In the genomic region with DNA sequence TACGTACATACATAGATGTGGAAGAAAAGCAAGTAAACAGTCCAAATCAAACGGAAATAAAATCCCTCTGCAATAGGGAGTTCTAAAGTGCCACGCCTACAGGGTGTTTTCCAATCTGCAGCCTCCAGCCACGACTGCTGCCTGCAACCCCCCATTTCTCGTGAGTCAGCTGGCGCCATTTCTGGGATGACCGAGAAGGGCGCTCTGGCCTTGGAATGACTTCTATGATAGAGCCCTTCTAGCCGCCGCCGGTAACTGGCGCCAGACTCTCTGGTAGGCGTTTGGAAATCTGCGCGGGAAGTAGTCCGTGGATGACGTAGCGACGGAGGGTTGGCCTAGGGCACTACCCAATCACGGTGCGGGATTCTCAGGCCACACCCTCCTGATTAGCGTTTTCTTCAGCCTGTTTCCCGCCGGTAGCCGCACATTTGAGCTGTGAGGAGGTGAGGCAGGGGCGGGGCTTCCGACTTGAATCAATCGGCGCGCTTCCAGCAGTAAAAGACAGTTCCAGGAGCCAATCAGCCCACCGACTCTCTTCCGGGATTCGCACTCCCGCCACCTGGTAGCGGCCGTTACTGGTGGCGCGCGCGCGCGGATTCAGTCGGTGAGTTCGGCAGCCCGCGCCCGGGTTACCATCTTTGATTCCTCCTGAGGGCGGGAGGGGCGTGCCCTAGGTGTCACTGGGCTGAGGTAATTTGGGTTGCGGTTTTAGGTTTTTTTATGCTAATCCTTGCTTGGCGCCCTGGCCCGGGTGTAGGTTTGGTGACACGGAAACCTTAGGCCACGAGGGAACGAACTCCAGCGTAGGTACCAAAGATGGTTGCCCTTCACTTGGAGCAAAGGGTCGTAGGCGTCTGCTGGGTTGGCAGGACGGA, we compare ENCODE assay signal across 7 mouse cellular contexts. TPM values are rescaled to one million over a fixed set of nuclear protein-coding genes. Genes with fewer than 3 reads are reported as not detected.
DNase-seq lines count a peak whose midpoint lies in the region; ATAC-seq lines count a peak whose summit lies in the region.

A gene (plus strand): TSS at position 440 of the 875 bp plus-strand sequence.

- WGBS in embryonic facial prominence, embryonic 11.5 days, result under 1% methylated on average over 59 of the region's 59 CpGs
- WGBS in limb, embryonic 10.5 days, result under 1% methylated on average over 59 of the region's 59 CpGs
- under 1% methylated on average over 59 of the region's 59 CpGs for WGBS in midbrain, embryonic 13.5 days

- H3K36me3 ChIP-seq in embryonic facial prominence, embryonic 11.5 days (replicated peaks; ENCODE audit: control insufficient read depth, insufficient read depth, low read depth, low read length), result no peaks in the 10 kb centered on the region; the same call in 1 of the 2 replicates
- H3K36me3 ChIP-seq in limb, embryonic 10.5 days, result peaks cover 31% of the 10 kb centered on the region
- peaks cover 22% of the 10 kb centered on the region for H3K36me3 ChIP-seq in midbrain, embryonic 13.5 days

- peak within 1 kb of the TSS; percentile 59 for H3K4me3 ChIP-seq in embryonic facial prominence, embryonic 11.5 days (ENCODE audit: low read depth, low read length)
- H3K4me3 ChIP-seq in limb, embryonic 10.5 days, result peak within 1 kb of the TSS; percentile 68
- H3K4me3 ChIP-seq in midbrain, embryonic 13.5 days (replicated peaks), result peak within 1 kb of the TSS; percentile 59

- H3K27me3 ChIP-seq in embryonic facial prominence, embryonic 11.5 days (ENCODE audit: control insufficient read depth, insufficient read depth, low read length), result no peaks in the 10 kb centered on the region
- no peaks in the 10 kb centered on the region for H3K27me3 ChIP-seq in limb, embryonic 10.5 days (ENCODE audit: low read depth, poor library complexity, severe bottlenecking)
- H3K27me3 ChIP-seq in midbrain, embryonic 13.5 days, result no peaks in the 10 kb centered on the region

- peak; percentile 99 for DNase-seq in adrenal gland, postnatal 14 days
- peak; percentile 100 for DNase-seq in embryonic facial prominence, embryonic 11.5 days (ENCODE audit: low spot score)
- peak; percentile 100 for DNase-seq in kidney, adult 11 months
- peak; percentile 98 for DNase-seq in limb, embryonic 10.5 days (ENCODE audit: low spot score)
- peak; percentile 98 for DNase-seq in spleen, adult 12 weeks (ENCODE audit: low spot score)

- peak; percentile 86 for ATAC-seq in embryonic facial prominence, embryonic 11.5 days (replicated peaks; ENCODE audit: insufficient number of reproducible peaks, low FRiP score, low TSS enrichment, low read depth)
- ATAC-seq in granulocyte monocyte progenitor cell, adult 5-6 weeks (replicated peaks; ENCODE audit: poor library complexity, severe bottlenecking), result peak; percentile 71
- ATAC-seq in midbrain, embryonic 13.5 days, result peak; percentile 90

- H3K9me3 ChIP-seq in embryonic facial prominence, embryonic 11.5 days (replicated peaks; ENCODE audit: control insufficient read depth, low read length), result no peaks in the 10 kb centered on the region
- H3K9me3 ChIP-seq in limb, embryonic 10.5 days (replicated peaks), result no peaks in the 10 kb centered on the region
- no peaks in the 10 kb centered on the region for H3K9me3 ChIP-seq in midbrain, embryonic 13.5 days

- H3K27ac ChIP-seq in embryonic facial prominence, embryonic 11.5 days (replicated peaks; ENCODE audit: low read depth, low read length), result peak within 1 kb of the TSS; percentile 35
- H3K27ac ChIP-seq in limb, embryonic 10.5 days, result peak within 1 kb of the TSS; percentile 93
- peak within 1 kb of the TSS; percentile 70 for H3K27ac ChIP-seq in midbrain, embryonic 13.5 days

- H3K4me2 ChIP-seq in embryonic facial prominence, embryonic 11.5 days (ENCODE audit: low read depth, low read length), result peak within 1 kb of the TSS; percentile 57
- peak within 1 kb of the TSS; percentile 75 for H3K4me2 ChIP-seq in midbrain, embryonic 13.5 days (replicated peaks)

- H3K4me1 ChIP-seq in embryonic facial prominence, embryonic 11.5 days (ENCODE audit: control insufficient read depth, insufficient read depth, low read length), result no peaks in the 10 kb centered on the region
- peaks cover 21% of the 10 kb centered on the region; the same call in 1 of the 2 replicates for H3K4me1 ChIP-seq in limb, embryonic 10.5 days
- H3K4me1 ChIP-seq in midbrain, embryonic 13.5 days (replicated peaks), result peaks cover 32% of the 10 kb centered on the region

- peak within 1 kb of the TSS; percentile 78 for H3K9ac ChIP-seq in embryonic facial prominence, embryonic 11.5 days (replicated peaks; ENCODE audit: low read length)
- H3K9ac ChIP-seq in midbrain, embryonic 13.5 days (replicated peaks), result peak within 1 kb of the TSS; percentile 68

RNA-seq across cellular contexts. Expression of the gene that starts here (rescaled TPM):
- 20.6 and 21.9 TPM in 2 replicates for total RNA-seq in adrenal gland, postnatal 14 days (2021)
- 22.2 and 23.4 TPM in 2 replicates for polyA plus RNA-seq in embryonic facial prominence, embryonic 11.5 days (2014; fragmentation: Nextera tagmentation; extraction: Ambion mirVana)
- total RNA-seq in granulocyte monocyte progenitor cell, adult 5-6 weeks (2014; fragmentation: Nextera tagmentation), result 103 and 159 TPM in 2 replicates
- 23.7 and 28.6 TPM in 2 replicates for total RNA-seq in granulocyte monocyte progenitor cell, adult 5-6 weeks (2017)
- polyA plus RNA-seq in limb, embryonic 10.5 days (2016; fragmentation: Nextera tagmentation; extraction: Ambion mirVana), result 23.2 and 27.3 TPM in 2 replicates
- 10.3 and 12.7 TPM in 2 replicates for polyA plus RNA-seq in midbrain, embryonic 13.5 days (2015; fragmentation: Nextera tagmentation; extraction: Ambion mirVana)

Comparison
In these comparisons a context has a peak if more than half of its experiments do, and no peak if none do; other contexts are left out.
1. Peak in every context shown above with its lines: DNase-seq, ATAC-seq, H3K4me3 ChIP-seq and H3K27ac ChIP-seq.
2. H3K27ac ChIP-seq: peak in every context shown above with its lines; median percentile 93 in limb, embryonic 10.5 days; 70 in midbrain, embryonic 13.5 days; 35 in embryonic facial prominence, embryonic 11.5 days.